In the genomic region with DNA sequence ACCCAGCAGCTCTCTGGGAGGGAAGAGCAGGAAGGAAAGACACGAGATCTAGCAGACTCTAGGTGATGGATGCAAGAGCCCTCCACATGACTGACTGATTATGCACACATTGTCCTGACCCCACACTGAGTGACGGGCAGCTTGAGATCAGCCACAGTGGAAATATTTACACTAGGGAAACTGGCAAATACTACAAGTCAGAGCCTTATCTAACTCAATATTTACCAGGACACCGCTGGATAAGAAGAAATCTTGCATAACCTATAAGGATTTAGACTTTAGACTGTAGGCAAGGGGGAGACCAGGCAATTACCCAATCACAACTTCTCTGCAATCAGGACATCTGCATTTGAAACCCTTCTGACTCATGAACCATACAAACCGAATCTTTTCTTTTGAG, we compare ENCODE assay signal across 26 mouse cellular contexts. TPM values are rescaled to one million over a fixed set of nuclear protein-coding genes. Genes with fewer than 3 reads are reported as not detected.
DNase-seq lines count a peak whose midpoint lies in the region; ATAC-seq and TF ChIP-seq lines count a peak whose summit lies in the region.
"Had no signal": no experiment of that assay in that cellular context is flagged by ENCODE, and none has a peak within 500 bp of the region (broad histone marks: within the 10 kb centered on the region; RNA-seq: fewer than 3 reads in every experiment).

No protein-coding gene starts in this region.

- peak; percentile 1 for DNase-seq in 416B (ENCODE audit: low read depth)
- DNase-seq in A20 (ENCODE audit: low read depth, low spot score): peak; percentile 38
- peak; percentile 99 for DNase-seq in liver, adult 2 months (ENCODE audit: extremely low read depth, low read depth, low spot score)
- peak; percentile 31 for DNase-seq in liver, postnatal 0 days
- no peak for DNase-seq in urinary bladder, adult 2 months (ENCODE audit: low spot score)
- no peak for DNase-seq in gastrocnemius, adult 18-20 months (ENCODE audit: low spot score)
- no peak for DNase-seq in left cerebral cortex, adult 2 months (ENCODE audit: extremely low spot score in 1 of 2, low spot score in 2 of 2)
- DNase-seq: adrenal gland, postnatal 14 days; cerebellum, adult 11 months; cerebellum, postnatal 10 days; forebrain, postnatal 0 days; heart, postnatal 36 days; kidney, adult 2 months; kidney, postnatal 14 days; right cerebral cortex, postnatal 25 days; thymus, postnatal 14 days had no signal

- H3K27ac ChIP-seq in liver, adult 2 months (replicated peaks; ENCODE audit: insufficient read depth, low read depth, low read length): peak overlapping the region; percentile 86
- H3K27ac ChIP-seq in liver, postnatal 0 days (ENCODE audit: low read depth): peak overlapping the region; percentile 75
- no peak overlapping the region for H3K27ac ChIP-seq in left cerebral cortex, adult 2 months
- H3K27ac ChIP-seq: forebrain, embryonic 10.5 days; lung, embryonic 15.5 days had no signal

- peak; percentile 92 for TF ChIP-seq EP300 in liver, postnatal 0 days (IDR thresholded peaks at IDR 0.05; ENCODE audit: low read depth)

- ATAC-seq in liver, postnatal 0 days: peak; percentile 100
- ATAC-seq: CD4-positive, CD25-positive, alpha-beta regulatory T cell, adult 4 months; forebrain, postnatal 0 days; hindbrain, embryonic 16.5 days had no signal

- TF ChIP-seq CTCF in liver, adult 2 months (IDR thresholded peaks at IDR 0.05; ENCODE audit: low read depth, low read length): no peak
- no peak for TF ChIP-seq CTCF in liver, postnatal 0 days (IDR thresholded peaks at IDR 0.05; ENCODE audit: low read depth)
- no peak for TF ChIP-seq CTCF in left cerebral cortex, adult 2 months (IDR thresholded peaks at IDR 0.05)

- 12% methylated on average over 4 of the region's 4 CpGs for WGBS in liver, adult 2 months
- 34% methylated on average over 4 of the region's 4 CpGs for WGBS in liver, postnatal 0 days (ENCODE audit: insufficient replicate concordance)

- no peaks in the 10 kb centered on the region for H3K36me3 ChIP-seq in liver, adult 2 months (ENCODE audit: control insufficient read depth, insufficient read depth, low read length)
- H3K36me3 ChIP-seq in liver, postnatal 0 days (replicated peaks; ENCODE audit: insufficient read depth, low read length): no peaks in the 10 kb centered on the region
- H3K36me3 ChIP-seq: forebrain, embryonic 10.5 days; G1E; lung, embryonic 15.5 days had no signal

- H3K4me2 ChIP-seq in liver, postnatal 0 days (ENCODE audit: low read depth, low read length): no peak overlapping the region
- H3K4me2 ChIP-seq: lung, embryonic 15.5 days had no signal

- intact Hi-C loops in left cerebral cortex, adult 2 months (cut with DNase I): no loop called here

- H3K27me3 ChIP-seq in liver, adult 2 months (ENCODE audit: control insufficient read depth, insufficient read depth, low read length): no peaks in the 10 kb centered on the region
- no peaks in the 10 kb centered on the region for H3K27me3 ChIP-seq in liver, postnatal 0 days (ENCODE audit: insufficient read depth, low read length)
- H3K27me3 ChIP-seq: lung, embryonic 15.5 days had no signal

- H3K79me2 ChIP-seq in liver, adult 2 months (ENCODE audit: control insufficient read depth, insufficient read depth, low read length): no peaks in the 10 kb centered on the region

- peaks cover 9% of the 10 kb centered on the region; the same call in 1 of the 2 replicates for H3K4me1 ChIP-seq in liver, adult 2 months (ENCODE audit: control insufficient read depth, insufficient read depth, low read length)
- H3K4me1 ChIP-seq in liver, postnatal 0 days (ENCODE audit: insufficient read depth): no peaks in the 10 kb centered on the region
- H3K4me1 ChIP-seq: lung, embryonic 15.5 days; megakaryocyte, embryonic 14.5 days had no signal

- no peak for TF ChIP-seq POLR2A in liver, adult 2 months (IDR thresholded peaks at IDR 0.05; ENCODE audit: extremely low read depth, insufficient read depth, low read length)

- H3K9ac ChIP-seq in liver, adult 2 months (ENCODE audit: low read depth, low read length): no peak overlapping the region
- H3K9ac ChIP-seq in liver, postnatal 0 days (replicated peaks): no peak overlapping the region
- H3K9ac ChIP-seq: forebrain, postnatal 0 days; lung, embryonic 15.5 days had no signal

- no peak overlapping the region for H3K4me3 ChIP-seq in liver, adult 2 months (ENCODE audit: insufficient read depth, low read depth, low read length)
- no peak overlapping the region for H3K4me3 ChIP-seq in liver, postnatal 0 days (ENCODE audit: low read depth, low read length)
- no peak overlapping the region for H3K4me3 ChIP-seq in left cerebral cortex, adult 2 months
- H3K4me3 ChIP-seq: forebrain, embryonic 10.5 days; lung, embryonic 15.5 days; megakaryocyte, embryonic 14.5 days had no signal

- no peaks in the 10 kb centered on the region for H3K9me3 ChIP-seq in liver, postnatal 0 days (ENCODE audit: low read length)
- H3K9me3 ChIP-seq: forebrain, embryonic 10.5 days; lung, embryonic 15.5 days; megakaryocyte, embryonic 14.5 days had no signal

RNA-seq across cellular contexts. Expression of gene 1700113H08Rik, which starts 6.1 kb away (rescaled TPM):
- total RNA-seq in liver, adult 2 months (2014; rRNA removed): not detected in 2 replicates
- not detected in 2 replicates for polyA plus RNA-seq in liver, adult 2 months (2012; rRNA removed)
- not detected in 2 replicates for polyA plus RNA-seq in liver, postnatal 0 days (2015; fragmentation: Nextera tagmentation; extraction: Ambion mirVana)
- 0.14 TPM in 1 of 2 replicates, not detected in the other for polyA plus RNA-seq in urinary bladder, adult 2 months (2012; rRNA removed)
- total RNA-seq in gastrocnemius, adult 18-20 months (2021): 1 to 10 TPM; 1.1 to 1.5 TPM
- total RNA-seq in left cerebral cortex, adult 2 months (2021): not detected
- total RNA-seq: adrenal gland, postnatal 14 days; forebrain, postnatal 0 days; heart, postnatal 36 days; midbrain, postnatal 0 days; neutrophil, adult 5-6 weeks had no signal
- polyA plus RNA-seq: CD4-positive, CD25-positive, alpha-beta regulatory T cell, adult 4 months; forebrain, embryonic 10.5 days; G1E; heart, embryonic 14.5 days; kidney, adult 2 months; limb, embryonic 11.5 days; lung, embryonic 15.5 days had no signal

RNA-seq across cellular contexts. Expression of gene Stab2, which starts 43.9 kb away (rescaled TPM):
- total RNA-seq in liver, adult 2 months (2014; rRNA removed): 73.5 and 85.8 TPM in 2 replicates
- 14.7 and 24.0 TPM in 2 replicates for polyA plus RNA-seq in liver, adult 2 months (2012; rRNA removed)
- 38.8 and 45.0 TPM in 2 replicates for polyA plus RNA-seq in liver, postnatal 0 days (2015; fragmentation: Nextera tagmentation; extraction: Ambion mirVana)
- polyA plus RNA-seq in urinary bladder, adult 2 months (2012; rRNA removed): 2.0 and 3.6 TPM in 2 replicates
- total RNA-seq in gastrocnemius, adult 18-20 months (2021): 1 to 10 TPM; 2.7 to 5.0 TPM
- under 1 TPM; 0.18 to 0.23 TPM for total RNA-seq in left cerebral cortex, adult 2 months (2021)
- total RNA-seq: neutrophil, adult 5-6 weeks had no signal
- polyA plus RNA-seq: G1E had no signal

Comparison
In these comparisons a context has a peak if more than half of its experiments do, and no peak if none do; other contexts are left out.
1. DNase-seq: peak in 416B (single experiment), A20 (single experiment), liver, adult 2 months (single experiment) and liver, postnatal 0 days (single experiment); none in urinary bladder, adult 2 months (single experiment), gastrocnemius, adult 18-20 months (single experiment) and left cerebral cortex, adult 2 months (0 of 2).
2. RNA of gene Stab2, which starts 43.9 kb away (total RNA-seq): 73.5 to 85.8 TPM in liver, adult 2 months; 2.7 to 5.0 TPM in gastrocnemius, adult 18-20 months and 0.18 to 0.23 TPM in left cerebral cortex, adult 2 months; every median in the first group is over 10 times any median in the second.